ENCODE assay signal across 8 mouse cellular contexts in genomic region chr9:42324640-42325394, GRCm38 (mm10).
A peak's percentile ranks its signal among the peaks of the same experiment; 100 is the strongest.
DNase-seq lines count a peak whose midpoint lies in the region; ATAC-seq lines count a peak whose summit lies in the region.

No protein-coding gene starts in this region.

- ATAC-seq in lung, embryonic 16.5 days (ENCODE audit: low read depth) = no peak
- ATAC-seq in intestine, embryonic 15.5 days = no peak
- no peak for ATAC-seq in megakaryocyte-erythroid progenitor cell, adult 5-6 weeks (replicated peaks; ENCODE audit: low FRiP score, low TSS enrichment, poor library complexity, severe bottlenecking)

- H3K9ac ChIP-seq in lung, embryonic 16.5 days (ENCODE audit: low read length) = no peak overlapping the region
- no peak overlapping the region for H3K9ac ChIP-seq in intestine, embryonic 15.5 days

- no peaks in the 10 kb centered on the region for H3K36me3 ChIP-seq in lung, embryonic 16.5 days (ENCODE audit: control insufficient read depth, insufficient read depth, low read length)
- no peaks in the 10 kb centered on the region for H3K36me3 ChIP-seq in intestine, embryonic 15.5 days

- peaks cover 3% of the 10 kb centered on the region for H3K27me3 ChIP-seq in lung, embryonic 16.5 days (ENCODE audit: control insufficient read depth, insufficient read depth, low read depth, low read length)
- peaks cover 4% of the 10 kb centered on the region for H3K27me3 ChIP-seq in intestine, embryonic 15.5 days (replicated peaks)

- peak; percentile 10 for DNase-seq in embryo, embryonic 9.5 days (ENCODE audit: extremely low spot score)
- DNase-seq in embryo, embryonic 10 days (ENCODE audit: low spot score) = no peak
- DNase-seq in lung, postnatal 25 days (ENCODE audit: low spot score) = no peak
- peak; percentile 35 for DNase-seq in right cerebral cortex, postnatal 25 days
- DNase-seq in kidney, adult 11 months = no peak

- no peak overlapping the region for H3K27ac ChIP-seq in lung, embryonic 16.5 days (ENCODE audit: low read length)
- no peak overlapping the region for H3K27ac ChIP-seq in intestine, embryonic 15.5 days

- H3K4me2 ChIP-seq in lung, embryonic 16.5 days (ENCODE audit: low read depth, low read length) = peak overlapping the region; percentile 25; the same call in 1 of the 2 replicates
- peak overlapping the region; percentile 17; the same call in 1 of the 2 replicates for H3K4me2 ChIP-seq in intestine, embryonic 15.5 days (replicated peaks)

- H3K9me3 ChIP-seq in lung, embryonic 16.5 days (ENCODE audit: control insufficient read depth, low read length) = no peaks in the 10 kb centered on the region
- H3K9me3 ChIP-seq in intestine, embryonic 15.5 days = no peaks in the 10 kb centered on the region; the same call in 1 of the 2 replicates

- no peak overlapping the region for H3K4me3 ChIP-seq in lung, embryonic 16.5 days (ENCODE audit: low read length)
- no peak overlapping the region for H3K4me3 ChIP-seq in intestine, embryonic 15.5 days (replicated peaks)

- no peaks in the 10 kb centered on the region for H3K4me1 ChIP-seq in lung, embryonic 16.5 days (replicated peaks; ENCODE audit: control insufficient read depth, insufficient read depth, low read length)
- H3K4me1 ChIP-seq in intestine, embryonic 15.5 days (replicated peaks) = no peaks in the 10 kb centered on the region

- 41% methylated on average over 29 of the region's 29 CpGs for WGBS in lung, embryonic 16.5 days
- WGBS in intestine, embryonic 15.5 days = 47% methylated on average over 29 of the region's 29 CpGs

Comparison
In these comparisons a context has a peak if more than half of its experiments do, and no peak if none do; other contexts are left out.
1. DNase-seq: peak in embryo, embryonic 9.5 days (single experiment) and right cerebral cortex, postnatal 25 days (single experiment); none in embryo, embryonic 10 days (single experiment), lung, postnatal 25 days (single experiment) and kidney, adult 11 months (single experiment).